Mouse (Mus musculus) testis, adult 2 months (tissue): ENCODE data around the gene Runx2.

Experiments used
- CTCF ChIP-seq: fragments of 200-500 bp; IDR thresholded peaks from 2 replicates; pipeline ENCODE4 v1.5.1; 2012; ENCODE audit warnings: low read depth, mild to moderate bottlenecking, inconsistent platforms, low read length, moderate library complexity; ENCODE audit not compliant: control insufficient read depth, insufficient read depth, insufficient replicate concordance
- POLR2A ChIP-seq: fragments of 200-500 bp; IDR thresholded peaks from 2 replicates; pipeline ENCODE4 v1.6.1; 2012; ENCODE audit warnings: low read depth, mild to moderate bottlenecking, inconsistent platforms, low read length, moderate library complexity; ENCODE audit not compliant: control insufficient read depth

GRCm38 (mm10) chr17:44639446-44639845 lies 175.2 kb downstream of the Runx2 start:
- TF ChIP-seq POLR2A (no peak), CTCF (no peak)
